Mouse (Mus musculus) limb, embryonic 14.5 days (tissue): ENCODE data around the gene Pck2. TPM values are rescaled to one million over a fixed set of nuclear protein-coding genes. Genes with fewer than 3 reads are reported as not detected.
A peak's percentile ranks its signal among the peaks of the same experiment; 100 is the strongest.

Experiments
- ATAC-seq: fragments of 200-750 bp; cut with Nextera tagmentation; 2 replicates; pipeline ENCODE4 v1.8.0; 2017; ENCODE audit warnings: low read depth, moderate number of reproducible peaks, moderate TSS enrichment; ENCODE audit not compliant: low FRiP score
- DNase-seq: peaks from one replicate; pipeline ENCODE4 v3.0.0-alpha.2; 2015; ENCODE audit warnings: low spot score
- H3K27ac ChIP-seq: fragments of 300-500 bp; sonication (generic); replicated peaks from 2 replicates; pipeline ENCODE4 v1.5.1; 2014; ENCODE audit warnings: low read depth, mild to moderate bottlenecking, low read length, moderate library complexity, mixed read lengths
- H3K27me3 ChIP-seq: fragments of 300-500 bp; sonication (generic); 2 replicates; pipeline ENCODE4 v1.6.1; 2014; ENCODE audit warnings: low read length, mixed read lengths; ENCODE audit not compliant: control insufficient read depth, insufficient read depth
- H3K36me3 ChIP-seq: fragments of 300-500 bp; sonication (generic); 2 replicates; pipeline ENCODE4 v1.6.1; 2014; ENCODE audit warnings: mild to moderate bottlenecking, low read length, moderate library complexity, mixed read lengths; ENCODE audit not compliant: control insufficient read depth, insufficient read depth
- H3K4me1 ChIP-seq: fragments of 300-500 bp; sonication (generic); 2 replicates; pipeline ENCODE4 v1.6.1; 2014; ENCODE audit warnings: antibody characterized with exemption, low read length, mixed read lengths; ENCODE audit not compliant: control insufficient read depth, insufficient read depth
- H3K4me2 ChIP-seq: fragments of 300-500 bp; sonication (generic); replicated peaks from 2 replicates; pipeline ENCODE4 v1.6.1; 2014; ENCODE audit warnings: low read depth, mild to moderate bottlenecking, low read length, moderate library complexity; ENCODE audit not compliant: severe bottlenecking
- H3K4me3 ChIP-seq: fragments of 300-500 bp; sonication (generic); replicated peaks from 2 replicates; pipeline ENCODE4 v1.5.1; 2014; ENCODE audit warnings: low read length
- H3K9ac ChIP-seq: fragments of 300-500 bp; sonication (generic); 2 replicates; pipeline ENCODE4 v1.6.1; 2014; ENCODE audit warnings: mild to moderate bottlenecking, low read depth, low read length, moderate library complexity; ENCODE audit not compliant: severe bottlenecking
- H3K9me3 ChIP-seq: fragments of 300-500 bp; sonication (generic); 2 replicates; pipeline ENCODE4 v1.6.1; 2016; ENCODE audit warnings: low read length; ENCODE audit not compliant: control insufficient read depth
- POLR2A ChIP-seq: fragments of 200-500 bp; IDR thresholded peaks from 2 replicates; pipeline ENCODE4 v1.8.0; 2012; ENCODE audit warnings: inconsistent platforms, mild to moderate bottlenecking, moderate library complexity, borderline replicate concordance; ENCODE audit not compliant: insufficient read depth, insufficient read length; ENCODE audit errors: extremely low read depth
- WGBS: fragments of 180-500 bp; shearing (Covaris S2); extraction: QIAGEN DNeasy Blood & Tissue Kit; methylation state at CpG from one replicate; pipeline ENCODE4 v1.1.7; 2014; 5-methylcytosine and 5-hydroxymethylcytosine counted together
- polyA plus RNA-seq, 2 experiments: library from polyadenylated mRNA; depleted of rRNA in 1 of 2; stranded (reverse) in 1 of 2; unstranded in 1 of 2; fragments of >200 nt; fragmentation: Nextera tagmentation in 1 of 2; extraction: Ambion mirVana in 1 of 2; gene quantifications; 2 replicates each; pipeline versions ENCODE4 v1.2.1 to v1.2.3; 2012 to 2014

Pck2 gene
- polyA plus RNA-seq, 2 experiments = 22.5 to 39.3 TPM

GRCm38 (mm10) chr14:55585566-55585960, 45.5 kb downstream of the Pck2 start:
- Histone ChIP-seq H3K36me3 (peaks cover 37% of the 10 kb centered on the region), H3K4me2 (peak overlapping the region; percentile 54; the same call in 1 of the 2 replicates), H3K4me3 (peak overlapping the region; percentile 43; the same call in 1 of the 2 replicates), H3K9me3 (no peaks in the 10 kb centered on the region), H3K4me1 (peaks cover 7% of the 10 kb centered on the region), H3K9ac (no peak overlapping the region), H3K27me3 (no peaks in the 10 kb centered on the region), H3K27ac (no peak overlapping the region)
- DNase-seq = no peak
- no peak for TF ChIP-seq POLR2A
- WGBS = 58% methylated on average over 6 of the region's 6 CpGs
- no peak for ATAC-seq

- Histone ChIP-seq H3K4me2 (no peak overlapping the region), H3K27ac (no peak overlapping the region), H3K9ac (no peak overlapping the region), H3K36me3 (peaks cover 33% of the 10 kb centered on the region), H3K9me3 (no peaks in the 10 kb centered on the region), H3K4me1 (peaks cover 7% of the 10 kb centered on the region), H3K4me3 (no peak overlapping the region), H3K27me3 (no peaks in the 10 kb centered on the region)
- DNase-seq = no peak
- no peak for ATAC-seq
- WGBS = 93% methylated on average over 2 of the region's 2 CpGs
- TF ChIP-seq POLR2A = no peak
Measured at GRCm38 (mm10) chr14:55586149-55586548, 46.1 kb downstream of the Pck2 start.

GRCm38 (mm10) chr14:55589271-55589670, 49.2 kb downstream of the Pck2 start:
- H3K27ac ChIP-seq = no peak overlapping the region
- no peaks in the 10 kb centered on the region for H3K9me3 ChIP-seq
- no peak overlapping the region for H3K4me3 ChIP-seq
- ATAC-seq (no peak), DNase-seq (no peak)
- WGBS = 93% methylated on average over 5 of the region's 5 CpGs
- no peak overlapping the region for H3K9ac ChIP-seq
- H3K4me2 ChIP-seq = no peak overlapping the region
- TF ChIP-seq POLR2A = no peak
- H3K36me3 ChIP-seq = peaks cover 28% of the 10 kb centered on the region
- peaks cover 15% of the 10 kb centered on the region for H3K4me1 ChIP-seq
- H3K27me3 ChIP-seq = no peaks in the 10 kb centered on the region

GRCm38 (mm10) chr14:55589771-55590448, 49.8 kb downstream of the Pck2 start:
- ATAC-seq (no peak), DNase-seq (no peak)
- Histone ChIP-seq H3K4me2 (peak overlapping the region; percentile 85), H3K36me3 (peaks cover 34% of the 10 kb centered on the region), H3K27ac (peak overlapping the region; percentile 76; the same call in 1 of the 2 replicates), H3K9ac (peak overlapping the region; percentile 57), H3K4me3 (peak overlapping the region; percentile 91), H3K9me3 (no peaks in the 10 kb centered on the region), H3K27me3 (no peaks in the 10 kb centered on the region), H3K4me1 (peaks cover 15% of the 10 kb centered on the region)
- TF ChIP-seq POLR2A = no peak
- WGBS = 83% methylated on average over 11 of the region's 11 CpGs

GRCm38 (mm10) chr14:55590748-55591330, 50.8 kb downstream of the Pck2 start, which contains the start of gene Psme2:
Gene Psme2 (minus strand): TSS chr14:55591113.
- peak within 1 kb of the TSS; percentile 74 for H3K9ac ChIP-seq
- TF ChIP-seq POLR2A = no peak
- H3K4me1 ChIP-seq = peaks cover 15% of the 10 kb centered on the region
- peak within 1 kb of the TSS; percentile 85 for H3K4me2 ChIP-seq
- H3K36me3 ChIP-seq = peaks cover 42% of the 10 kb centered on the region
- peak within 1 kb of the TSS; percentile 91 for H3K27ac ChIP-seq
- under 1% methylated on average over 22 of the region's 22 CpGs for WGBS
- DNase-seq (peak; percentile 98), ATAC-seq (peak; percentile 96)
- peak within 1 kb of the TSS; percentile 91 for H3K4me3 ChIP-seq
- no peaks in the 10 kb centered on the region for H3K27me3 ChIP-seq
- no peaks in the 10 kb centered on the region for H3K9me3 ChIP-seq
